Mouse (Mus musculus): ENCODE results near the gene Hivep3. TPM values are rescaled to one million over a fixed set of nuclear protein-coding genes. Genes with fewer than 3 reads are reported as not detected.
A peak's percentile ranks its signal among the peaks of the same experiment; 100 is the strongest.

Hivep3 gene
- total RNA-seq, 2 experiments from 2014 or later, result 63.9 to 64.4 TPM

GRCm38 (mm10) chr4:119815133-119815792, 81.7 kb downstream of the Hivep3 start:
- intact Hi-C loops (cut with DNase I), result no loop called here
- DNase-seq, result no peak

GRCm38 (mm10) chr4:119815793-119816161, 82.2 kb downstream of the Hivep3 start:
- intact Hi-C loops (cut with DNase I), result no loop called here
- DNase-seq, result no peak

GRCm38 (mm10) chr4:119816620-119817356, 83.2 kb downstream of the Hivep3 start:
- peak; percentile 70 for DNase-seq
- intact Hi-C loops (cut with DNase I), result no loop called here

GRCm38 (mm10) chr4:119825956-119826355, 92.4 kb downstream of the Hivep3 start:
- intact Hi-C loops (cut with DNase I), result no loop called here

GRCm38 (mm10) chr4:119828386-119828785, 94.8 kb downstream of the Hivep3 start:
- intact Hi-C loops (cut with DNase I), result no loop called here
- peak; percentile 62 for DNase-seq

More at GRCm38 (mm10) chr4:119825956-119826355, 92.4 kb downstream of the Hivep3 start:
- DNase-seq, result no peak

- DNase-seq, result no peak
- intact Hi-C loops (cut with DNase I), result no loop called here
These were observed 95.4 kb downstream of the Hivep3 start for GRCm38 (mm10) chr4:119828996-119829395.

GRCm38 (mm10) chr4:119833333-119833732, 99.7 kb downstream of the Hivep3 start:
- DNase-seq, result no peak
- intact Hi-C loops (cut with DNase I), result no loop called here

- no peak for DNase-seq
- intact Hi-C loops (cut with DNase I), result no loop called here
These were observed 100.3 kb downstream of the Hivep3 start for GRCm38 (mm10) chr4:119833884-119834283.

- no peak for DNase-seq
- intact Hi-C loops (cut with DNase I), result no loop called here
These were observed 102.6 kb downstream of the Hivep3 start for GRCm38 (mm10) chr4:119836181-119836580.

GRCm38 (mm10) chr4:119837505-119838065, 104.0 kb downstream of the Hivep3 start:
- DNase-seq, result no peak
- intact Hi-C loops (cut with DNase I), result no loop called here

- intact Hi-C loops (cut with DNase I), result no loop called here
- DNase-seq, result no peak
These were observed 104.7 kb downstream of the Hivep3 start for GRCm38 (mm10) chr4:119838308-119838707.

GRCm38 (mm10) chr4:119843294-119843693, 109.7 kb downstream of the Hivep3 start:
- intact Hi-C loops (cut with DNase I), result no loop called here
- no peak for DNase-seq

- no peak for DNase-seq
- intact Hi-C loops (cut with DNase I), result no loop called here
These were observed 110.7 kb downstream of the Hivep3 start for GRCm38 (mm10) chr4:119844267-119844666.

- no peak for DNase-seq
- intact Hi-C loops (cut with DNase I), result no loop called here
These were observed 112.1 kb downstream of the Hivep3 start for GRCm38 (mm10) chr4:119845596-119846161.

- no peak for DNase-seq
- intact Hi-C loops (cut with DNase I), result no loop called here
These were observed 118.9 kb downstream of the Hivep3 start for GRCm38 (mm10) chr4:119852483-119852882.

GRCm38 (mm10) chr4:119854307-119855144, 120.9 kb downstream of the Hivep3 start:
- DNase-seq, result no peak
- intact Hi-C loops (cut with DNase I), result no loop called here

GRCm38 (mm10) chr4:119859454-119859853, 125.9 kb downstream of the Hivep3 start:
- intact Hi-C loops (cut with DNase I), result no loop called here
- peak; percentile 59 for DNase-seq

- DNase-seq, result peak; percentile 62
- intact Hi-C loops (cut with DNase I), result no loop called here
These were observed 127.4 kb downstream of the Hivep3 start for GRCm38 (mm10) chr4:119861001-119861400.

GRCm38 (mm10) chr4:119865827-119866455, 132.4 kb downstream of the Hivep3 start:
- intact Hi-C loops (cut with DNase I), result no loop called here
- no peak for DNase-seq

GRCm38 (mm10) chr4:119867132-119867531, 133.5 kb downstream of the Hivep3 start:
- peak; percentile 72 for DNase-seq
- intact Hi-C loops (cut with DNase I), result no loop called here
